Mouse (Mus musculus): ENCODE results near the gene Fancg. TPM values are rescaled to one million over a fixed set of nuclear protein-coding genes. Genes with fewer than 3 reads are reported as not detected.

Gene Fancg
- polyA plus RNA-seq, 1 experiment: 26.9 TPM

- peak; percentile 47 for DNase-seq (ENCODE audit: low read depth)
Observed at GRCm38 (mm10) chr4:43044673-43045072, 34.4 kb upstream of the Fancg start.

GRCm38 (mm10) chr4:43043644-43044357, 33.5 kb upstream of the Fancg start:
- TF ChIP-seq POLR2A (IDR thresholded peaks at IDR 0.05; ENCODE audit: borderline replicate concordance, extremely low read depth, insufficient read depth, insufficient read length, poor library complexity, severe bottlenecking) (no peak), CTCF (IDR thresholded peaks at IDR 0.05; ENCODE audit: borderline replicate concordance, extremely low read depth, insufficient read depth, insufficient read length) (no peak)

More at GRCm38 (mm10) chr4:43044673-43045072, 34.4 kb upstream of the Fancg start:
- no peak for TF ChIP-seq CTCF (IDR thresholded peaks at IDR 0.05; ENCODE audit: borderline replicate concordance, extremely low read depth, insufficient read depth, insufficient read length)
- no peak for TF ChIP-seq POLR2A (IDR thresholded peaks at IDR 0.05; ENCODE audit: borderline replicate concordance, extremely low read depth, insufficient read depth, insufficient read length, poor library complexity, severe bottlenecking)

GRCm38 (mm10) chr4:43040881-43041547, 30.7 kb upstream of the Fancg start:
- no peak for DNase-seq (ENCODE audit: low read depth)
- TF ChIP-seq CTCF (IDR thresholded peaks at IDR 0.05; ENCODE audit: borderline replicate concordance, extremely low read depth, insufficient read depth, insufficient read length) (no peak), POLR2A (IDR thresholded peaks at IDR 0.05; ENCODE audit: borderline replicate concordance, extremely low read depth, insufficient read depth, insufficient read length, poor library complexity, severe bottlenecking) (no peak)

More at GRCm38 (mm10) chr4:43043644-43044357, 33.5 kb upstream of the Fancg start:
- DNase-seq (ENCODE audit: low read depth): peak; percentile 98

- TF ChIP-seq CTCF (IDR thresholded peaks at IDR 0.05; ENCODE audit: borderline replicate concordance, extremely low read depth, insufficient read depth, insufficient read length): no peak
- peak; percentile 62 for TF ChIP-seq POLR2A (IDR thresholded peaks at IDR 0.05; ENCODE audit: borderline replicate concordance, extremely low read depth, insufficient read depth, insufficient read length, poor library complexity, severe bottlenecking)
- peak; percentile 99 for DNase-seq (ENCODE audit: low read depth)
Observed at GRCm38 (mm10) chr4:43040114-43040572, 29.8 kb upstream of the Fancg start.

- DNase-seq (ENCODE audit: low read depth): no peak
- TF ChIP-seq CTCF (IDR thresholded peaks at IDR 0.05; ENCODE audit: borderline replicate concordance, extremely low read depth, insufficient read depth, insufficient read length) (no peak), POLR2A (IDR thresholded peaks at IDR 0.05; ENCODE audit: borderline replicate concordance, extremely low read depth, insufficient read depth, insufficient read length, poor library complexity, severe bottlenecking) (no peak)
Observed at GRCm38 (mm10) chr4:43039609-43040008, 29.3 kb upstream of the Fancg start.

GRCm38 (mm10) chr4:43038567-43039495, 28.5 kb upstream of the Fancg start:
- DNase-seq (ENCODE audit: low read depth): peak; percentile 59
- TF ChIP-seq CTCF (IDR thresholded peaks at IDR 0.05; ENCODE audit: borderline replicate concordance, extremely low read depth, insufficient read depth, insufficient read length): no peak
- no peak for TF ChIP-seq POLR2A (IDR thresholded peaks at IDR 0.05; ENCODE audit: borderline replicate concordance, extremely low read depth, insufficient read depth, insufficient read length, poor library complexity, severe bottlenecking)

- TF ChIP-seq CTCF (IDR thresholded peaks at IDR 0.05; ENCODE audit: borderline replicate concordance, extremely low read depth, insufficient read depth, insufficient read length) (no peak), POLR2A (IDR thresholded peaks at IDR 0.05; ENCODE audit: borderline replicate concordance, extremely low read depth, insufficient read depth, insufficient read length, poor library complexity, severe bottlenecking) (no peak)
- no peak for DNase-seq (ENCODE audit: low read depth)
Observed at GRCm38 (mm10) chr4:43037860-43038566, 27.7 kb upstream of the Fancg start.

- no peak for DNase-seq (ENCODE audit: low read depth)
- TF ChIP-seq CTCF (IDR thresholded peaks at IDR 0.05; ENCODE audit: borderline replicate concordance, extremely low read depth, insufficient read depth, insufficient read length) (no peak), POLR2A (IDR thresholded peaks at IDR 0.05; ENCODE audit: borderline replicate concordance, extremely low read depth, insufficient read depth, insufficient read length, poor library complexity, severe bottlenecking) (no peak)
Observed at GRCm38 (mm10) chr4:43036356-43036755, 26.1 kb upstream of the Fancg start.

- no peak for DNase-seq (ENCODE audit: low read depth)
- TF ChIP-seq CTCF (IDR thresholded peaks at IDR 0.05; ENCODE audit: borderline replicate concordance, extremely low read depth, insufficient read depth, insufficient read length) (no peak), POLR2A (IDR thresholded peaks at IDR 0.05; ENCODE audit: borderline replicate concordance, extremely low read depth, insufficient read depth, insufficient read length, poor library complexity, severe bottlenecking) (no peak)
Observed at GRCm38 (mm10) chr4:43035851-43036250, 25.5 kb upstream of the Fancg start.

- DNase-seq (ENCODE audit: low read depth): no peak
- TF ChIP-seq POLR2A (IDR thresholded peaks at IDR 0.05; ENCODE audit: borderline replicate concordance, extremely low read depth, insufficient read depth, insufficient read length, poor library complexity, severe bottlenecking) (no peak), CTCF (IDR thresholded peaks at IDR 0.05; ENCODE audit: borderline replicate concordance, extremely low read depth, insufficient read depth, insufficient read length) (no peak)
Observed at GRCm38 (mm10) chr4:43033481-43033880, 23.2 kb upstream of the Fancg start.

Measured in brain, embryonic 14.5 days (tissue).